Mouse (Mus musculus) olfactory bulb, adult 2 months (tissue): ENCODE measurements around the gene Slc25a41.

ENCODE experiments used
- CTCF ChIP-seq: fragments of 200-500 bp; IDR thresholded peaks from 2 replicates; pipeline ENCODE4 v1.5.1; 2012; ENCODE audit warnings: low read depth, mild to moderate bottlenecking, low read length, moderate library complexity; ENCODE audit not compliant: insufficient read depth
- POLR2A ChIP-seq: fragments of 200-500 bp; IDR thresholded peaks from 2 replicates; pipeline ENCODE4 v1.6.1; 2012; ENCODE audit warnings: mild to moderate bottlenecking, low read depth, low read length, moderate library complexity; ENCODE audit not compliant: insufficient read depth

GRCm38 (mm10) chr17:57082481-57082880 is 41.0 kb upstream of the Slc25a41 start:
- TF ChIP-seq CTCF (no peak), POLR2A (no peak)
